Mouse (Mus musculus) MEL (cell line): ENCODE results near the gene Mrpl22. TPM values are rescaled to one million over a fixed set of nuclear protein-coding genes. Genes with fewer than 3 reads are reported as not detected.

Experiments
- DNase-seq: peaks from one replicate; pipeline ENCODE4 v3.0.0; 2011; ENCODE audit warnings: low read depth, low spot score
- H3K27ac ChIP-seq: 2 replicates; pipeline ENCODE4 v1.5.1; 2012; ENCODE audit warnings: low read depth, mild to moderate bottlenecking, control low read depth, low read length, moderate library complexity; ENCODE audit not compliant: control insufficient read depth
- H3K27me3 ChIP-seq, 2 experiments: fragments of 150-350 bp in 1 of 2; sonication (generic) in 1 of 2; 2 replicates each; pipeline ENCODE4 v1.6.1; 2012; ENCODE audit warnings: low read length in 2 of 2, mild to moderate bottlenecking in 2 of 2, improper control_type of control experiment in 1 of 2, moderate library complexity in 1 of 2; ENCODE audit not compliant: insufficient read depth in 2 of 2, control insufficient read depth in 1 of 2
- H3K36me3 ChIP-seq, 2 experiments: 2 replicates each; pipeline ENCODE4 v1.6.1; 2012 to 2014; ENCODE audit warnings: low read length in 2 of 2, improper control_type of control experiment in 1 of 2, inconsistent platforms in 1 of 2, mild to moderate bottlenecking in 1 of 2; ENCODE audit not compliant: insufficient read depth in 2 of 2, control insufficient read depth in 1 of 2
- H3K4me1 ChIP-seq, 2 experiments: fragments of 150-350 bp in 1 of 2; sonication (generic) in 1 of 2; 2 replicates each; pipeline ENCODE4 v1.6.1; 2012; ENCODE audit warnings: low read length in 2 of 2, improper control_type of control experiment in 1 of 2, mild to moderate bottlenecking in 1 of 2; ENCODE audit not compliant: insufficient read depth in 2 of 2, control insufficient read depth in 1 of 2
- H3K4me3 ChIP-seq, 2 experiments: fragments of 150-350 bp in 1 of 2; sonication (generic) in 1 of 2; 2 replicates each; pipeline ENCODE4 v1.5.1; 2012; ENCODE audit warnings: low read depth in 2 of 2, low read length in 2 of 2, mild to moderate bottlenecking in 2 of 2, moderate library complexity in 2 of 2, control low read depth in 1 of 2, improper control_type of control experiment in 1 of 2; ENCODE audit not compliant: control insufficient read depth in 1 of 2, insufficient read depth in 1 of 2
- H3K79me2 ChIP-seq: 2 replicates; pipeline ENCODE4 v1.6.1; 2012; ENCODE audit warnings: mild to moderate bottlenecking, low read length, moderate library complexity; ENCODE audit not compliant: control insufficient read depth, poor library complexity, insufficient read depth
- H3K9ac ChIP-seq: 2 replicates; pipeline ENCODE4 v1.6.1; 2012; ENCODE audit warnings: low read depth, mild to moderate bottlenecking, control low read depth, low read length, moderate library complexity; ENCODE audit not compliant: control insufficient read depth, poor library complexity, severe bottlenecking
- H3K9me3 ChIP-seq: fragments of 150-350 bp; sonication (generic); replicated peaks from 2 replicates; pipeline ENCODE4 v1.6.1; 2012; ENCODE audit warnings: mild to moderate bottlenecking, low read length, improper control_type of control experiment, moderate library complexity; ENCODE audit not compliant: insufficient read depth
- E2F4 ChIP-seq: IDR thresholded peaks from 2 replicates; pipeline ENCODE4 v1.6.1; 2011; ENCODE audit warnings: low read depth, low read length, improper control_type of control experiment, borderline replicate concordance
- GABPA ChIP-seq: IDR thresholded peaks from 2 replicates; pipeline ENCODE4 v1.6.1; 2012; ENCODE audit warnings: low read depth, mild to moderate bottlenecking, inconsistent platforms, low read length, improper control_type of control experiment, moderate library complexity
- GATA1 ChIP-seq: IDR thresholded peaks from 2 replicates; pipeline ENCODE4 v1.6.1; 2011; ENCODE audit warnings: low read depth, low read length, improper control_type of control experiment
- MAX ChIP-seq: IDR thresholded peaks from 2 replicates; pipeline ENCODE4 v1.6.1; 2011; ENCODE audit warnings: low read length, improper control_type of control experiment
- MEF2A ChIP-seq: IDR thresholded peaks from 2 replicates; pipeline ENCODE4 v1.6.1; 2014; ENCODE audit warnings: low read depth, mild to moderate bottlenecking, inconsistent platforms, low read length, improper control_type of control experiment; ENCODE audit not compliant: poor library complexity, insufficient replicate concordance, severe bottlenecking; ENCODE audit errors: extremely low read depth
- MXI1 ChIP-seq: IDR thresholded peaks from 2 replicates; pipeline ENCODE4 v1.6.1; 2011; ENCODE audit warnings: mild to moderate bottlenecking, low read depth, low read length, improper control_type of control experiment
- MYB ChIP-seq: IDR thresholded peaks from 2 replicates; pipeline ENCODE4 v1.6.1; 2011; ENCODE audit warnings: mild to moderate bottlenecking, low read depth, low read length, improper control_type of control experiment
- NELFE ChIP-seq: IDR thresholded peaks from 2 replicates; pipeline ENCODE4 v1.6.1; 2011; ENCODE audit warnings: low read depth, low read length, improper control_type of control experiment
- NRF1 ChIP-seq: IDR thresholded peaks from 2 replicates; pipeline ENCODE4 v1.6.1; 2014; ENCODE audit warnings: low read depth, mild to moderate bottlenecking, inconsistent platforms, low read length, improper control_type of control experiment, moderate library complexity; ENCODE audit not compliant: poor library complexity, insufficient read depth, severe bottlenecking
- RAD21 ChIP-seq: IDR thresholded peaks from 2 replicates; pipeline ENCODE4 v1.6.1; 2011; ENCODE audit warnings: mild to moderate bottlenecking, low read depth, low read length, improper control_type of control experiment
- SMC3 ChIP-seq: IDR thresholded peaks from 2 replicates; pipeline ENCODE4 v1.6.1; 2011; ENCODE audit warnings: low read depth, low read length, improper control_type of control experiment
- TAL1 ChIP-seq: IDR thresholded peaks from 2 replicates; pipeline ENCODE4 v1.6.1; 2012; ENCODE audit warnings: mild to moderate bottlenecking, inconsistent platforms, low read length, moderate library complexity, mixed read lengths
- TCF12 ChIP-seq: IDR thresholded peaks from 2 replicates; pipeline ENCODE4 v1.6.1; 2014; ENCODE audit warnings: low read depth, mild to moderate bottlenecking, inconsistent platforms, low read length, improper control_type of control experiment, moderate library complexity
- UBTF ChIP-seq: IDR thresholded peaks from 2 replicates; pipeline ENCODE4 v1.6.1; 2012; ENCODE audit warnings: low read depth, mild to moderate bottlenecking, inconsistent platforms, low read length, improper control_type of control experiment, moderate library complexity, borderline replicate concordance; ENCODE audit not compliant: insufficient read depth
- USF2 ChIP-seq, 2 experiments: IDR thresholded peaks; 2 replicates each; pipeline ENCODE4 v1.6.1; 2011 to 2012; ENCODE audit warnings: improper control_type of control experiment in 2 of 2, low read length in 2 of 2, borderline replicate concordance in 1 of 2, inconsistent platforms in 1 of 2, low read depth in 1 of 2, mild to moderate bottlenecking in 1 of 2; ENCODE audit not compliant: insufficient read depth in 1 of 2
- ZKSCAN1 ChIP-seq: IDR thresholded peaks from 2 replicates; pipeline ENCODE4 v1.6.1; 2012; ENCODE audit warnings: low read depth, mild to moderate bottlenecking, inconsistent platforms, low read length, improper control_type of control experiment, moderate library complexity
- ZMIZ1 ChIP-seq: IDR thresholded peaks from 2 replicates; pipeline ENCODE4 v1.6.1; 2012; ENCODE audit warnings: low read depth, mild to moderate bottlenecking, inconsistent platforms, low read length, improper control_type of control experiment, moderate library complexity
- polyA plus RNA-seq, 2 experiments: library from polyadenylated mRNA; stranded (reverse) in 1 of 2; unstranded in 1 of 2; fragments of >175 nt in 1 of 2; fragments of >200 nt in 1 of 2; gene quantifications; 2 replicates each; pipeline versions ENCODE4 v1.2.1 to v1.2.4; 2012; ENCODE audit warnings: low replicate concordance in 2 of 2, low read depth in 1 of 2; ENCODE audit not compliant: insufficient read length in 2 of 2, insufficient read depth in 1 of 2, missing spikeins in 1 of 2
- total RNA-seq: library from RNA; depleted of rRNA; stranded (reverse); fragments of 300-350 nt; gene quantifications from 2 replicates; pipeline ENCODE4 v1.2.3, GENCODE M21; 2012

Mrpl22 gene
- total and polyA plus RNA-seq, 3 experiments = 144 to 187 TPM; not detected in 1

DNA sequence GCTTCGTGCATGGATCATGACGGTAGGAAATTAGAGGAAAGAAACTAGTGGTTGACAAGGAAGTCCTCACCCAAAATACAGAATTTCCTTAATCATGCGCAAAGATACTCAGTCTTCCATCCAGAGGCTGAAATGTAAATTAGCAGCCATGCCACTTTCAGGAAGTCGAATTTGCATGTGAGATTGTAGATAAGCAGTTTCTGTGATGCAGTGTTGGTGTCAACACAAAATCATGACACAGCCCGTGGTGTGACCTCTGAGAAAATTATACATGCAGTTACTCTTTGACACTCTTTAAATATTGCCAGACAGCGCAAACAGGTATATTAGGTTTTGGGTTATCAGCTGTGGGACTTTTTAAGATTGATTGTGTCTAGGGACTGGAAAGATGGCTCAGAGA lies 18.2 kb downstream of the Mrpl22 start:
- H3K9ac ChIP-seq = no peak overlapping the region
- H3K27me3 ChIP-seq = peaks cover 0 to 6% of the 10 kb centered on the region in 2 experiments; a peak in 1 of 4 replicates
- DNase-seq = no peak
- H3K79me2 ChIP-seq = no peaks in the 10 kb centered on the region
- no peak overlapping the region for H3K4me3 ChIP-seq
- no peak overlapping the region for H3K27ac ChIP-seq
- no peaks in the 10 kb centered on the region for H3K9me3 ChIP-seq
- no peak for TF ChIP-seq NRF1
- no peak for TF ChIP-seq RAD21
- peaks cover 0 to 2% of the 10 kb centered on the region in 2 experiments; a peak in 1 of 4 replicates for H3K4me1 ChIP-seq
- no peaks in the 10 kb centered on the region for H3K36me3 ChIP-seq

- Histone ChIP-seq H3K9me3 (no peaks in the 10 kb centered on the region), H3K9ac (no peak overlapping the region), H3K4me1 (peaks cover 0 to 2% of the 10 kb centered on the region in 2 experiments; a peak in 1 of 4 replicates), H3K4me3 (no peak overlapping the region), H3K27me3 (peaks cover 0 to 6% of the 10 kb centered on the region in 2 experiments; a peak in 2 of 4 replicates), H3K36me3 (no peaks in the 10 kb centered on the region), H3K27ac (no peak overlapping the region), H3K79me2 (no peaks in the 10 kb centered on the region)
- DNase-seq = no peak
- no peak for TF ChIP-seq E2F4
- no peak for TF ChIP-seq USF2 (IDR thresholded peaks at IDR 0.05; ENCODE audit: borderline replicate concordance in 1 of 2, insufficient read depth in 1 of 2, low read depth in 1 of 2, low read length in 2 of 2)
- TF ChIP-seq MYB = no peak
- no peak for TF ChIP-seq GATA1
- no peak for TF ChIP-seq TAL1
- no peak for TF ChIP-seq NELFE
- no peak for TF ChIP-seq ZMIZ1
- TF ChIP-seq TCF12 = no peak
- TF ChIP-seq MAX = no peak
- TF ChIP-seq UBTF = no peak
- no peak for TF ChIP-seq MEF2A
- no peak for TF ChIP-seq MXI1
- TF ChIP-seq ZKSCAN1 = no peak
- no peak for TF ChIP-seq GABPA
- no peak for TF ChIP-seq SMC3
These were observed 21.9 kb downstream of the Mrpl22 start for GRCm38 (mm10) chr11:58193326-58193725.
